28 mouse cellular contexts compared by ENCODE assay signal in the genomic region with DNA sequence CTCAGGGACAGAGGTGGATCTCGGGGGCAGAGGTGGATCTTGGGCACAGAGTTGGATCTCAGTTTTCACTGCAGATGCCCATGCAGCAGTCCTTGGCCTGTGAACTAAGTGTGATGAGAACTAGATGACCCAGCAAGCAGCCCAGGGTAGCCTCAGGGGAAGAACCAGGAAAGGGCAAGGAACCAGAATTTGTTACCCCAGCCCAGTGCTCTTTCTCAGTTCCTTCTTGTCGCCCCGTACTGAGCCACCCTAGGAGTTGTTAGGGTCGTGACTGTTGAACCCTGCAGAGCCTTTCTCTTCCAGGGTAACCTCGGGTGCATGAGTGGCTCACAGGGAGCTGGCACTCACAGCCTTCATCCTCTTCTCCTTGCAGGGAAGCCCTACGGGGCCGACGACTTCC. TPM values are rescaled to one million over a fixed set of nuclear protein-coding genes. Genes with fewer than 3 reads are reported as not detected.
A peak's percentile ranks its signal among the peaks of the same experiment; 100 is the strongest.
DNase-seq lines count a peak whose midpoint lies in the region; ATAC-seq and TF ChIP-seq lines count a peak whose summit lies in the region.
"Had no signal": no experiment of that assay in that cellular context is flagged by ENCODE, and none has a peak within 500 bp of the region (broad histone marks: within the 10 kb centered on the region; RNA-seq: fewer than 3 reads in every experiment).

No protein-coding gene starts in this region.

- DNase-seq in heart, adult 11 months = peak; percentile 82
- DNase-seq in heart, adult 8-10 months (ENCODE audit: low spot score) = no peak
- DNase-seq in liver, embryonic 13.5 days = no peak
- no peak for DNase-seq in liver, postnatal 0 days
- DNase-seq in spleen, adult 2 months (ENCODE audit: low read depth in 1 of 2, low spot score in 2 of 2) = peak in 1 of 2 experiments; percentile 29
- DNase-seq in spleen, postnatal 14 days (ENCODE audit: low spot score in 2 of 2) = no peak
- no peak for DNase-seq in limb, embryonic 10.5 days (ENCODE audit: low spot score)
- DNase-seq: adrenal gland, adult 2 months; adrenal gland, postnatal 14 days; cerebellum, adult 11-12 months; cerebellum, adult 8-10 months; cerebellum, postnatal 10 days; cerebellum, postnatal 36 days; embryo, embryonic 11 days; gastrocnemius, postnatal 25 days; heart, adult 2 months; heart, postnatal 10 days; heart, postnatal 4 days had no signal

- no peak overlapping the region for H3K4me2 ChIP-seq in liver, embryonic 13.5 days
- H3K4me2 ChIP-seq in liver, postnatal 0 days (ENCODE audit: low read depth, low read length) = no peak overlapping the region
- H3K4me2 ChIP-seq: embryonic facial prominence, embryonic 13.5 days; forebrain, embryonic 12.5 days; forebrain, embryonic 15.5 days; heart, embryonic 12.5 days; heart, embryonic 15.5 days; hindbrain, embryonic 14.5 days had no signal

- no peaks in the 10 kb centered on the region for H3K4me1 ChIP-seq in liver, embryonic 13.5 days (replicated peaks)
- no peaks in the 10 kb centered on the region for H3K4me1 ChIP-seq in liver, postnatal 0 days (ENCODE audit: insufficient read depth)
- peaks cover 19% of the 10 kb centered on the region; the same call in 1 of the 2 replicates for H3K4me1 ChIP-seq in spleen, adult 2 months (ENCODE audit: control insufficient read depth, insufficient read depth, insufficient read length)
- H3K4me1 ChIP-seq in bone marrow, adult 2 months (ENCODE audit: control insufficient read depth, insufficient read depth, low read length) = peaks cover 7% of the 10 kb centered on the region; the same call in 1 of the 2 replicates
- no peaks in the 10 kb centered on the region for H3K4me1 ChIP-seq in limb, embryonic 10.5 days
- H3K4me1 ChIP-seq: embryonic facial prominence, embryonic 10.5 days; embryonic facial prominence, embryonic 13.5 days; forebrain, embryonic 12.5 days; forebrain, embryonic 15.5 days; heart, embryonic 12.5 days; heart, embryonic 15.5 days had no signal

- no peak for TF ChIP-seq EP300 in liver, postnatal 0 days (IDR thresholded peaks at IDR 0.05; ENCODE audit: low read depth)

- ATAC-seq in liver, embryonic 13.5 days (ENCODE audit: low read depth) = peak; percentile 41; the same call in 1 of the 2 replicates
- ATAC-seq in liver, postnatal 0 days = no peak
- ATAC-seq: forebrain, embryonic 15.5 days; hindbrain, postnatal 0 days had no signal

- peaks cover 33% of the 10 kb centered on the region for H3K36me3 ChIP-seq in liver, embryonic 13.5 days
- peaks cover 65% of the 10 kb centered on the region for H3K36me3 ChIP-seq in liver, postnatal 0 days (replicated peaks; ENCODE audit: insufficient read depth, low read length)
- peaks cover 37% of the 10 kb centered on the region for H3K36me3 ChIP-seq in spleen, adult 2 months (ENCODE audit: control insufficient read depth, insufficient read depth, low read length)
- no peaks in the 10 kb centered on the region for H3K36me3 ChIP-seq in limb, embryonic 10.5 days
- H3K36me3 ChIP-seq: embryonic facial prominence, embryonic 10.5 days; embryonic facial prominence, embryonic 13.5 days; forebrain, embryonic 12.5 days; forebrain, embryonic 15.5 days had no signal

- no peak overlapping the region for H3K27ac ChIP-seq in liver, embryonic 13.5 days
- H3K27ac ChIP-seq in liver, postnatal 0 days (ENCODE audit: low read depth) = no peak overlapping the region
- H3K27ac ChIP-seq in spleen, adult 2 months (ENCODE audit: insufficient read depth, low read length) = peak overlapping the region; percentile 65
- H3K27ac ChIP-seq in bone marrow, adult 2 months (ENCODE audit: control insufficient read depth, insufficient read depth, low read depth, low read length, poor library complexity) = peak overlapping the region; percentile 17; the same call in 1 of the 2 replicates
- no peak overlapping the region for H3K27ac ChIP-seq in limb, embryonic 10.5 days
- H3K27ac ChIP-seq: embryonic facial prominence, embryonic 10.5 days; embryonic facial prominence, embryonic 13.5 days; forebrain, embryonic 12.5 days; forebrain, embryonic 15.5 days; heart, adult 2 months; heart, embryonic 15.5 days; hindbrain, embryonic 14.5 days; hindbrain, postnatal 0 days had no signal

- TF ChIP-seq POLR2A in spleen, adult 2 months (IDR thresholded peaks at IDR 0.05; ENCODE audit: low read depth, low read length) = no peak
- no peak for TF ChIP-seq POLR2A in bone marrow, adult 2 months (IDR thresholded peaks at IDR 0.05; ENCODE audit: borderline replicate concordance, control insufficient read depth, low read depth, low read length)

- no peaks in the 10 kb centered on the region for H3K9me3 ChIP-seq in liver, embryonic 13.5 days (replicated peaks)
- H3K9me3 ChIP-seq in liver, postnatal 0 days (ENCODE audit: low read length) = no peaks in the 10 kb centered on the region
- H3K9me3 ChIP-seq in limb, embryonic 10.5 days (replicated peaks) = no peaks in the 10 kb centered on the region
- H3K9me3 ChIP-seq: embryonic facial prominence, embryonic 10.5 days; embryonic facial prominence, embryonic 13.5 days; forebrain, embryonic 12.5 days; forebrain, embryonic 15.5 days; heart, embryonic 12.5 days; heart, embryonic 15.5 days had no signal

- WGBS in liver, embryonic 13.5 days (ENCODE audit: insufficient replicate concordance) = 76% methylated on average over 8 of the region's 8 CpGs
- 59% methylated on average over 8 of the region's 8 CpGs for WGBS in liver, postnatal 0 days (ENCODE audit: insufficient replicate concordance)
- WGBS in spleen, adult 2 months = 36% methylated on average over 8 of the region's 8 CpGs
- WGBS in bone marrow, adult 2 months = 42% methylated on average over 8 of the region's 8 CpGs
- WGBS in limb, embryonic 10.5 days = 87% methylated on average over 8 of the region's 8 CpGs

- H3K4me3 ChIP-seq in liver, embryonic 13.5 days (replicated peaks) = no peak overlapping the region
- no peak overlapping the region for H3K4me3 ChIP-seq in liver, postnatal 0 days (ENCODE audit: low read depth, low read length)
- no peak overlapping the region for H3K4me3 ChIP-seq in spleen, adult 2 months (ENCODE audit: extremely low read depth, insufficient read depth, insufficient read length)
- no peak overlapping the region for H3K4me3 ChIP-seq in bone marrow, adult 2 months (replicated peaks; ENCODE audit: control insufficient read depth, low read depth, low read length)
- no peak overlapping the region for H3K4me3 ChIP-seq in limb, embryonic 10.5 days
- H3K4me3 ChIP-seq: embryonic facial prominence, embryonic 10.5 days; embryonic facial prominence, embryonic 13.5 days; erythroblast, embryonic 14.5 days; forebrain, embryonic 12.5 days; forebrain, embryonic 15.5 days; heart, adult 2 months; heart, embryonic 12.5 days; heart, embryonic 15.5 days had no signal

- no peaks in the 10 kb centered on the region for H3K27me3 ChIP-seq in liver, embryonic 13.5 days
- H3K27me3 ChIP-seq in liver, postnatal 0 days (ENCODE audit: insufficient read depth, low read length) = no peaks in the 10 kb centered on the region
- H3K27me3 ChIP-seq in spleen, adult 2 months (ENCODE audit: control insufficient read depth, insufficient read depth, low read length) = no peaks in the 10 kb centered on the region
- H3K27me3 ChIP-seq in limb, embryonic 10.5 days (ENCODE audit: low read depth, poor library complexity, severe bottlenecking) = no peaks in the 10 kb centered on the region
- H3K27me3 ChIP-seq: embryonic facial prominence, embryonic 13.5 days; forebrain, embryonic 12.5 days; forebrain, embryonic 15.5 days; heart, embryonic 12.5 days; heart, embryonic 15.5 days had no signal

- no peak for TF ChIP-seq CTCF in liver, postnatal 0 days (IDR thresholded peaks at IDR 0.05; ENCODE audit: low read depth)
- TF ChIP-seq CTCF in spleen, adult 2 months (IDR thresholded peaks at IDR 0.05; ENCODE audit: extremely low read depth, insufficient read depth, insufficient read length, insufficient replicate concordance) = no peak
- TF ChIP-seq CTCF in bone marrow, adult 2 months (IDR thresholded peaks at IDR 0.05; ENCODE audit: control insufficient read depth, insufficient read depth, low read length) = no peak

- H3K9ac ChIP-seq in liver, embryonic 13.5 days = no peak overlapping the region
- H3K9ac ChIP-seq in liver, postnatal 0 days (replicated peaks) = no peak overlapping the region
- H3K9ac ChIP-seq: embryonic facial prominence, embryonic 13.5 days; forebrain, embryonic 12.5 days; forebrain, embryonic 15.5 days; heart, embryonic 12.5 days; heart, embryonic 15.5 days; hindbrain, embryonic 14.5 days had no signal

RNA-seq across cellular contexts. Expression of a gene that starts 57.4 kb away (rescaled TPM):
- total RNA-seq in heart, adult 8-10 months (2022) = 10 to 100 TPM; 53.7 to 64.8 (median 60.5) TPM
- 55.8 and 59.0 TPM in 2 replicates for polyA plus RNA-seq in liver, embryonic 13.5 days (2015; fragmentation: Nextera tagmentation; extraction: Ambion mirVana)
- 140 and 142 TPM in 2 replicates for polyA plus RNA-seq in liver, postnatal 0 days (2015; fragmentation: Nextera tagmentation; extraction: Ambion mirVana)
- 111 and 132 TPM in 2 replicates for polyA plus RNA-seq in spleen, adult 2 months (2012; rRNA removed)
- 14.5 and 35.4 TPM in 2 replicates for polyA plus RNA-seq in bone marrow, adult 2 months (2011; ENCODE audit: insufficient read depth, insufficient read length, low replicate concordance, missing spikeins)
- polyA plus RNA-seq in limb, embryonic 10.5 days (2016; fragmentation: Nextera tagmentation; extraction: Ambion mirVana) = 37.0 and 40.5 TPM in 2 replicates

Comparison
In these comparisons a context has a peak if more than half of its experiments do, and no peak if none do; other contexts are left out.
1. H3K27ac ChIP-seq: peak in spleen, adult 2 months (single experiment) and bone marrow, adult 2 months (single experiment); none in liver, embryonic 13.5 days (single experiment), liver, postnatal 0 days (single experiment) and limb, embryonic 10.5 days (single experiment).